Mouse (Mus musculus): ENCODE results near the gene Mid1. TPM values are rescaled to one million over a fixed set of nuclear protein-coding genes. Genes with fewer than 3 reads are reported as not detected.
"Not testable (repeated sequence)": the region's sequence is repeated elsewhere in the genome, so short reads cannot be mapped to it uniquely, and the experiment has no call there.

Mid1 gene
- polyA plus RNA-seq, 1 experiment from 2014 or later: 1.7 TPM

GRCm38 (mm10) chrX:169994011-169994865, 309.2 kb downstream of the Mid1 start:
- not testable (repeated sequence) for H3K9ac ChIP-seq (replicated peaks; ENCODE audit: low read depth); H3K27ac ChIP-seq (ENCODE audit: low read length); H3K4me1 ChIP-seq (ENCODE audit: insufficient read depth, low read depth, low read length); H3K36me3 ChIP-seq (ENCODE audit: insufficient read depth, low read length); H3K4me2 ChIP-seq (replicated peaks; ENCODE audit: low read depth, low read length); H3K27me3 ChIP-seq (replicated peaks; ENCODE audit: insufficient read depth, low read length); DNase-seq (ENCODE audit: low spot score); H3K4me3 ChIP-seq (ENCODE audit: low read depth, low read length); ATAC-seq
- WGBS: 50% methylated on average over 23 of the region's 33 CpGs
- peaks cover 32% of the 10 kb centered on the region for H3K9me3 ChIP-seq (ENCODE audit: low read length)

GRCm38 (mm10) chrX:169994866-169995711, 310.1 kb downstream of the Mid1 start:
- not testable (repeated sequence) for H3K36me3 ChIP-seq (ENCODE audit: insufficient read depth, low read length); H3K4me1 ChIP-seq (ENCODE audit: insufficient read depth, low read depth, low read length); H3K27me3 ChIP-seq (replicated peaks; ENCODE audit: insufficient read depth, low read length); H3K4me3 ChIP-seq (ENCODE audit: low read depth, low read length); H3K4me2 ChIP-seq (replicated peaks; ENCODE audit: low read depth, low read length); H3K27ac ChIP-seq (ENCODE audit: low read length); H3K9ac ChIP-seq (replicated peaks; ENCODE audit: low read depth); ATAC-seq
- H3K9me3 ChIP-seq (ENCODE audit: low read length): peaks cover 29% of the 10 kb centered on the region
- peak; percentile 33 for DNase-seq (ENCODE audit: low spot score)
- WGBS: 39% methylated on average over 2 of the region's 2 CpGs

GRCm38 (mm10) chrX:169995909-169996521, 311.0 kb downstream of the Mid1 start:
- H3K4me2 ChIP-seq (replicated peaks; ENCODE audit: low read depth, low read length); H3K27me3 ChIP-seq (replicated peaks; ENCODE audit: insufficient read depth, low read length); ATAC-seq; H3K4me1 ChIP-seq (ENCODE audit: insufficient read depth, low read depth, low read length); H3K36me3 ChIP-seq (ENCODE audit: insufficient read depth, low read length); H3K27ac ChIP-seq (ENCODE audit: low read length); H3K9ac ChIP-seq (replicated peaks; ENCODE audit: low read depth); H3K4me3 ChIP-seq (ENCODE audit: low read depth, low read length): not testable (repeated sequence)
- WGBS: 62% methylated on average over 17 of the region's 17 CpGs
- peaks cover 24% of the 10 kb centered on the region for H3K9me3 ChIP-seq (ENCODE audit: low read length)
- DNase-seq (ENCODE audit: low spot score): peak; percentile 4

- H3K27me3 ChIP-seq (replicated peaks; ENCODE audit: insufficient read depth, low read length); DNase-seq (ENCODE audit: low spot score); H3K9ac ChIP-seq (replicated peaks; ENCODE audit: low read depth); H3K27ac ChIP-seq (ENCODE audit: low read length); ATAC-seq; H3K36me3 ChIP-seq (ENCODE audit: insufficient read depth, low read length); H3K4me1 ChIP-seq (ENCODE audit: insufficient read depth, low read depth, low read length): not testable (repeated sequence)
- H3K4me2 ChIP-seq (replicated peaks; ENCODE audit: low read depth, low read length): peak overlapping the region; percentile 95
- peaks cover 24% of the 10 kb centered on the region for H3K9me3 ChIP-seq (ENCODE audit: low read length)
- H3K4me3 ChIP-seq (ENCODE audit: low read depth, low read length): peak overlapping the region; percentile 47
- WGBS: 62% methylated on average over 46 of the region's 46 CpGs
Measured at GRCm38 (mm10) chrX:169996926-169997325, 311.9 kb downstream of the Mid1 start.

- not testable (repeated sequence) for H3K27ac ChIP-seq (ENCODE audit: low read length); H3K4me1 ChIP-seq (ENCODE audit: insufficient read depth, low read depth, low read length); H3K27me3 ChIP-seq (replicated peaks; ENCODE audit: insufficient read depth, low read length); H3K36me3 ChIP-seq (ENCODE audit: insufficient read depth, low read length); H3K9ac ChIP-seq (replicated peaks; ENCODE audit: low read depth); ATAC-seq
- peak; percentile 3 for DNase-seq (ENCODE audit: low spot score)
- peak overlapping the region; percentile 47 for H3K4me3 ChIP-seq (ENCODE audit: low read depth, low read length)
- peaks cover 20% of the 10 kb centered on the region for H3K9me3 ChIP-seq (ENCODE audit: low read length)
- 51% methylated on average over 40 of the region's 40 CpGs for WGBS
- H3K4me2 ChIP-seq (replicated peaks; ENCODE audit: low read depth, low read length): peak overlapping the region; percentile 95
Measured at GRCm38 (mm10) chrX:169997456-169997853, 312.5 kb downstream of the Mid1 start.

GRCm38 (mm10) chrX:169997854-169998456, 313.0 kb downstream of the Mid1 start:
- H3K9ac ChIP-seq (replicated peaks; ENCODE audit: low read depth); H3K36me3 ChIP-seq (ENCODE audit: insufficient read depth, low read length); H3K27ac ChIP-seq (ENCODE audit: low read length); H3K27me3 ChIP-seq (replicated peaks; ENCODE audit: insufficient read depth, low read length); H3K4me1 ChIP-seq (ENCODE audit: insufficient read depth, low read depth, low read length): not testable (repeated sequence)
- ATAC-seq (peak; percentile 90), DNase-seq (ENCODE audit: low spot score) (peak; percentile 89)
- Histone ChIP-seq H3K4me3 (ENCODE audit: low read depth, low read length) (peak overlapping the region; percentile 47), H3K4me2 (replicated peaks; ENCODE audit: low read depth, low read length) (peak overlapping the region; percentile 95), H3K9me3 (ENCODE audit: low read length) (peaks cover 15% of the 10 kb centered on the region)
- WGBS: 44% methylated on average over 35 of the region's 37 CpGs

GRCm38 (mm10) chrX:169998559-169999219, 313.7 kb downstream of the Mid1 start:
- not testable (repeated sequence) for ATAC-seq; H3K4me1 ChIP-seq (ENCODE audit: insufficient read depth, low read depth, low read length); H3K36me3 ChIP-seq (ENCODE audit: insufficient read depth, low read length); H3K9ac ChIP-seq (replicated peaks; ENCODE audit: low read depth); H3K4me3 ChIP-seq (ENCODE audit: low read depth, low read length); H3K27ac ChIP-seq (ENCODE audit: low read length); H3K27me3 ChIP-seq (replicated peaks; ENCODE audit: insufficient read depth, low read length)
- Histone ChIP-seq H3K9me3 (ENCODE audit: low read length) (peaks cover 11% of the 10 kb centered on the region), H3K4me2 (replicated peaks; ENCODE audit: low read depth, low read length) (peak overlapping the region; percentile 95)
- 56% methylated on average over 4 of the region's 4 CpGs for WGBS
- peak; percentile 4 for DNase-seq (ENCODE audit: low spot score)

- DNase-seq (ENCODE audit: low spot score): peak; percentile 23
- H3K4me1 ChIP-seq (ENCODE audit: insufficient read depth, low read depth, low read length); H3K27me3 ChIP-seq (replicated peaks; ENCODE audit: insufficient read depth, low read length); ATAC-seq; H3K27ac ChIP-seq (ENCODE audit: low read length); H3K36me3 ChIP-seq (ENCODE audit: insufficient read depth, low read length); H3K9ac ChIP-seq (replicated peaks; ENCODE audit: low read depth); H3K4me2 ChIP-seq (replicated peaks; ENCODE audit: low read depth, low read length); H3K4me3 ChIP-seq (ENCODE audit: low read depth, low read length): not testable (repeated sequence)
- peaks cover 11% of the 10 kb centered on the region for H3K9me3 ChIP-seq (ENCODE audit: low read length)
- WGBS: 57% methylated on average over 11 of the region's 11 CpGs
Measured at GRCm38 (mm10) chrX:169999226-169999883, 314.4 kb downstream of the Mid1 start.
